Mouse (Mus musculus) inflammation-experienced regulatory T-cells, adult 6 months (primary cell): ENCODE data around the gene Macrod2. TPM values are rescaled to one million over a fixed set of nuclear protein-coding genes. Genes with fewer than 3 reads are reported as not detected.

ENCODE experiments used
- ATAC-seq: one replicate; pipeline ENCODE4 v1.8.0; 2017
- polyA plus RNA-seq, 3 experiments: library from polyadenylated mRNA; unstranded; fragments of 100-300 nt; shearing (Covaris generic); gene quantifications; one replicate each; pipeline ENCODE4 v1.2.1; 2017

Gene Macrod2
- polyA plus RNA-seq, 3 experiments from 2014 or later = not detected

GRCm38 (mm10) chr2:140592537-140593261, 197.6 kb downstream of the Macrod2 start:
- ATAC-seq = no peak

- no peak for ATAC-seq
Measured at GRCm38 (mm10) chr2:140596906-140597305, 201.8 kb downstream of the Macrod2 start.

GRCm38 (mm10) chr2:140615451-140615850, 220.3 kb downstream of the Macrod2 start:
- no peak for ATAC-seq

- ATAC-seq = no peak
Measured at GRCm38 (mm10) chr2:140621730-140622337, 226.7 kb downstream of the Macrod2 start.

- no peak for ATAC-seq
Measured at GRCm38 (mm10) chr2:140653481-140653880, 258.4 kb downstream of the Macrod2 start.

GRCm38 (mm10) chr2:140653978-140654377, 258.9 kb downstream of the Macrod2 start:
- ATAC-seq = no peak

GRCm38 (mm10) chr2:140662673-140663072, 267.6 kb downstream of the Macrod2 start:
- ATAC-seq = no peak

GRCm38 (mm10) chr2:140664381-140664780, 269.3 kb downstream of the Macrod2 start:
- ATAC-seq = no peak

- ATAC-seq = no peak
Measured at GRCm38 (mm10) chr2:140666846-140667245, 271.7 kb downstream of the Macrod2 start.

- ATAC-seq = no peak
Measured at GRCm38 (mm10) chr2:140667261-140668047, 272.3 kb downstream of the Macrod2 start.

- no peak for ATAC-seq
Measured at GRCm38 (mm10) chr2:140668311-140668710, 273.2 kb downstream of the Macrod2 start.

GRCm38 (mm10) chr2:140669081-140669480, 274.0 kb downstream of the Macrod2 start:
- ATAC-seq = no peak

- no peak for ATAC-seq
Measured at GRCm38 (mm10) chr2:140669786-140670185, 274.7 kb downstream of the Macrod2 start.

GRCm38 (mm10) chr2:140670457-140670856, 275.3 kb downstream of the Macrod2 start:
- no peak for ATAC-seq

GRCm38 (mm10) chr2:140670963-140671702, 276.0 kb downstream of the Macrod2 start, which contains the start of gene Flrt3:
TSS of gene Flrt3 (minus strand) at chr2:140671469.
- ATAC-seq = no peak

GRCm38 (mm10) chr2:140673466-140673865, 278.4 kb downstream of the Macrod2 start:
- ATAC-seq = no peak

GRCm38 (mm10) chr2:140676728-140677127, 281.6 kb downstream of the Macrod2 start:
- no peak for ATAC-seq

- ATAC-seq = no peak
Measured at GRCm38 (mm10) chr2:140690906-140691305, 295.8 kb downstream of the Macrod2 start.

- no peak for ATAC-seq
Measured at GRCm38 (mm10) chr2:140691403-140691802, 296.3 kb downstream of the Macrod2 start.

GRCm38 (mm10) chr2:140692461-140692860, 297.4 kb downstream of the Macrod2 start:
- no peak for ATAC-seq

- no peak for ATAC-seq
Measured at GRCm38 (mm10) chr2:140693845-140694244, 298.7 kb downstream of the Macrod2 start.

- ATAC-seq = no peak
Measured at GRCm38 (mm10) chr2:140698585-140698984, 303.5 kb downstream of the Macrod2 start.

- no peak for ATAC-seq
Measured at GRCm38 (mm10) chr2:140703377-140703776, 308.3 kb downstream of the Macrod2 start.
